Mouse (Mus musculus): ENCODE data around the gene Aldoart2.

The Aldoart2 gene

DNA sequence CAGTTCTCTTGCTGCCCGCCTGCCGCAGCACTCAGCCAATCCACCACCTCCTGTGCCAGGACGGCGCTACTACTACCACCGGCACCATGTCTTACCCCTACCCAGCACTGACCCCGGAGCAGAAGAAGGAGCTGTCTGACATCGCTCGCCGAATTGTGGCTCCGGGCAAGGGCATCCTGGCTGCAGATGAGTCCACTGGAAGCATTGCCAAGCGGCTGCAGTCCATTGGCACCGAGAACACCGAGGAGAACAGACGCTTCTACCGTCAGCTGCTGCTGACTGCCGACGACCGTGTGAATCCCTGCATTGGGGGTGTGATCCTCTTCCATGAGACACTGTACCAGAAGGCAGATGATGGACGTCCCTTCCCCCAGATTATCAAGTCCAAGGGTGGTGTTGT lies at the start of gene Aldoart2:
TSS of gene Aldoart2 (plus strand) at position 34 of the 400 bp plus-strand sequence.
- WGBS, result 95% methylated on average over 19 of the region's 19 CpGs

DNA sequence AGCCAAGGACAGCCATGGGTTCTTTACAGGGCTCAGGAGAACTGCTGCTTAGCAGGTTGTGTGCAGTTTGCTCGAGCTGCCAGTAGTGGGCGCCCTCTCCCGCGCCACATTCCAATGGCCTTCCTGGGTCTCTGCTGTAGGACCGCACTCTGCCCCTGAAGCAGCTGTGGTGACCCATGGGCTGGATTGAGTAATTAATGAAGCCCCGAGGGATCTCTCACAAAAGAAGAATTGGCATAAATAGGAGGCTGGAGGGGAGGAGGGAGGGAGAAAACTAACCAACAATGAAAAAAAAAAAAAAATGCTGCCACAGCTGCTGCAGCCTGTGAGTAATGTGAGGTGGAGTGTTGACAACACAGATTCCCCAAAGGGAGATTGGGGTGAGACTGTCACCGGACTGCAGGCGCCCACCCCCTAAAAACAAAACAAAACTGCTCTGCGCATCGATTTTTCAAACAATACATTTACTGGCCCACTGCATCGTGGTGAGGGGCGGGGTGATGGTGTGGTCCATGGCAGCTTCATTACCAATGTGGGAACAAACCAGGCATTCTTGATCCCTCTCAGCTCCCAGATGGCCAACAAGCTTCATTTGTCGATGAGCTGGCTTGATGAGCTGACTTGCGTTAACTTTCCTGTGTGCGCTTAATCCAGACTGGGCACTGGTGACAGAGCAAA lies 46.8 kb upstream of the Aldoart2 start:
- 36% methylated on average over 15 of the region's 15 CpGs for WGBS

GRCm38 (mm10) chr12:55526983-55527752 lies 37.9 kb upstream of the Aldoart2 start:
- 55% methylated on average over 15 of the region's 15 CpGs for WGBS

- WGBS, result 30% methylated on average over 14 of the region's 14 CpGs
Measured at GRCm38 (mm10) chr12:55536537-55537135, 28.4 kb upstream of the Aldoart2 start.

GRCm38 (mm10) chr12:55537742-55538141 lies 27.3 kb upstream of the Aldoart2 start:
- WGBS, result 59% methylated on average over 7 of the region's 7 CpGs

GRCm38 (mm10) chr12:55538328-55538971 lies 26.6 kb upstream of the Aldoart2 start:
- 90% methylated on average over 1 of the region's 1 CpGs for WGBS

DNA sequence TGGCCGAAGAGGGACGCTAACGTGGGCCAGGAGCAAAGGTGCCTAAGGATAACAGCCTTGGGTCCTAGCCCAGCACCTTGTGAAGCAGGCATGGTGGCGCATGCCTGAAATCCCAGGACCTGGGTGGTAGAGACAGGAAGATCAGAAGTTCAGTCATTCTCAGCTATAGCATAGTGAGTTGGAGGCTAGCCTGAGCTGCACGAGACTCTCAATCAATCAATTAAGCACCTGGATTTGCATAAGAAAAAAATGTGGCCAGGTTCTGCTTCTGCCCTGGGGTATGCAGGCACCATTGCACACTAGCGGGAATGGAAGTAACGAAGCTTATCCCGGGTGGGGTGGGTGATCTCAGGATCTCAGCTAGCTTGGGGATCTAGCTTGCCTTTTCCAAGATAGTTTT lies 25.9 kb upstream of the Aldoart2 start:
- 67% methylated on average over 8 of the region's 8 CpGs for WGBS

DNA sequence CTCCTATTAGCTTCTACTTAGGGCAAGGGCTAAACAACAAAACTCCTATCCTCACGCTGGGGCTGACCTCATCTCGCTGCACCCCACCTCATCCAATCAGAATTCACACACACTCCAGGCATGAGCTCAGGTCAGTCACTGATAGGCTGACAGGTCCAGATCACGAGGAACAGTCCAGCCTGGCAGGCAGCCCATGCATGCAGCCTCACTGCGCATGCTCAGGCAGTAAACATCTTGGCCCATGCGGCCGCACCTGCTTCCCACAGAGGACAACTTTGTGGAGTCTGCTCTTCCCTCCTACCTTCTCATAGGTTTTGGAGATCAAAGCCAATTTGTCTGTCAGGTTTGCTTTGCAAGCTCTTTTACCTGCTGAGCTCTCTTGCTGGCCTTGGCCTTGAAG lies 10.1 kb upstream of the Aldoart2 start:
- 86% methylated on average over 6 of the region's 6 CpGs for WGBS

GRCm38 (mm10) chr12:55557866-55558265 lies 7.2 kb upstream of the Aldoart2 start:
- WGBS, result 51% methylated on average over 6 of the region's 6 CpGs

GRCm38 (mm10) chr12:55559184-55559855 lies 5.7 kb upstream of the Aldoart2 start:
- WGBS, result 91% methylated on average over 12 of the region's 12 CpGs

DNA sequence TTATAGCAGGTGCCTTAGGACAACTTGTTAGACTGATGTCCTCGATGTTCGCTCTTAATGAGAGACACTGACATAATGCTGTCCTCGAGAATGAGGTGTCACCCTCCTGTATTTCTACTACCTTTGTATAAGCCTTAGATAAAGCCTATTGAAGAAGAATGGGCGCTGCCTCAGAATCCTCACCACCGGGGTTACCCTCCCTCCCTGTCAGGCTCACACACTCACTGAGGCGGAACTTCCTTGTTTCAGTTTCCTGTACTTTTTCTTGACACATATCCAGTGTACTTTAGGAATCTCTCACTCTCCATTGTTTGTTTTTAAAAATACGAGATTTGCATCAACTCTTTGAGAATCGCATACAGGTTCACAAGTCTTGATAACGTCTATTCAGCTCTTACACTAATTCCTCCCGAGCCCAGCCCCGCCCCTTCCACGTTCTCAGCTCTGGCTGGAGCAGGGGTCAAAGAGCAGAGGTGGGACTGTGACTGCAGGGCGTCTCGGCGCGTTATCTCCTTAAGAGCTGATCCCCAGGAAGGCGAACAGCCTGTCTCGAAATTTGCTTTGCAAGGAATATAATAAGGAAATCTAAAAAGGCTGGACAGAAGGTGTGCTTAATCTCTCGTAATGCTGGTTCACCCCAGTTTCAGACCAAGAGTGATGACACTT lies 4.9 kb upstream of the Aldoart2 start:
- 26% methylated on average over 19 of the region's 19 CpGs for WGBS

DNA sequence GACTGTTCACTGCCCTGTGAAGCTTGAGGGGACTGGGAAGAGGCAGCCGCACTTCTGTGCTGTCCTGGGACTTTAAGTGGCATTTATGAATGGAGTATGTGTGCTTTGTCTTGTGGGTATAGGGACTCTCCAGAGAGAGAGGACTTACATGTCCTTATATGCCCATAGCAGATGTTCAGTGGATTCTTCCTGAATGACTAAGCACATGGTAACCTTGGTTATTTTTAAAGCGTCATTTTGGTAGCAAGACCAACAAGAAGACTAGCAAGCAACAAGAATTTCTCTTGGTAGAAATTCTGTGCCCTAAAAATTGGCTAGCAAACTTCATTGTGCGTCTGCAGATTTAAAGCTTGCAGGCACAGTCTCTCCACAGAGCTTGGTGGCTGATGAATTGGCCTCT lies 1.3 kb upstream of the Aldoart2 start:
- 61% methylated on average over 3 of the region's 3 CpGs for WGBS

DNA sequence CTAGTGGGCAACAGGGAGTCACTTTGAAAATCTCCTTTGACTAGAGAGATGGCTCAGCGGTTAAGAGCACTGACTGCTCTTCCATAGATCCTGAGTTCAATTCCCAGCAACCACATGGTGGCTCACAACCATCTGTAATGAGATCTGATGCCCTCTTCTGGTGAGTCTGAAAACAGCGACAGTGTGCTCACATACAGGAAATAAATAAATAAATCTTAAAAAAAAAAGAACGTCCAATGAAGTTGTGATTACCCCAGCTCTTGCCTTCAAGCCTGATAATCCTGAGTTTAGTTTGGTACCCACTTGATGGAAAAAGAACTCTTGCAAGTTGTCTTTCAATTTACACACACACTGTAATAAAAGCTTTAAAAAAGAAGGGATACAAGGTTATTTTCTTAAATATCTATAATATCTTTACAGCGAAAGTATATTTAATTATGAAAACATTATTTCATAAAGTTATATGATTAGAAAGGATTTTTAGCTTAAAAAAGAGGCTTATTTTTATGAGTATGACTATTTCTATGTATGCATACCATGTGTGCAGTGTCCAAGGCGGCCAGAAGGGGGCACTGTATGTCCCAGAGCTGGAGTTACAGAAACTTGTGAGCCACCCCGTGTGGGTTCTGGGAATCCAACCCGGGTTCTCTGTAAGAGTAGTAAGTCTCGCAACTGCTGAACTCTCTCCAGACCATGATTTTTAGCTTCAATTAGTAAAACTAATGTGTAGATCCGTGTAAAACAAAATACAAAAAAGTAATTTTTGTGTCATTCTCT lies 664 bp upstream of the Aldoart2 start:
- WGBS, result 89% methylated on average over 9 of the region's 9 CpGs

DNA sequence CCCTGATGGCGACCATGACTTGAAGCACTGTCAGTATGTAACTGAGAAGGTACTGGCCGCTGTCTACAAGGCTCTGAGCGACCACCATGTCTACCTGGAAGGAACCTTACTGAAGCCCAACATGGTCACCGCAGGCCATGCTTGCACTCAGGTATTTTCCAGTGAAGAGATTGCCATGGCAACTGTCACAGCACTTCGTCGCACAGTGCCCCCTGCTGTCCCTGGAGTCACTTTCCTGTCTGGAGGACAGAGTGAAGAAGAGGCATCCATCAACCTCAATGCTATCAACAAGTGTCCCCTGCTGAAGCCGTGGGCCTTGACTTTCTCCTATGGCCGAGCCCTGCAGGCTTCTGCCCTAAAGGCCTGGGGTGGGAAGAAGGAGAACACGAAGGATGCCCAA lies 828 bp downstream of the Aldoart2 start:
- 84% methylated on average over 9 of the region's 9 CpGs for WGBS

DNA sequence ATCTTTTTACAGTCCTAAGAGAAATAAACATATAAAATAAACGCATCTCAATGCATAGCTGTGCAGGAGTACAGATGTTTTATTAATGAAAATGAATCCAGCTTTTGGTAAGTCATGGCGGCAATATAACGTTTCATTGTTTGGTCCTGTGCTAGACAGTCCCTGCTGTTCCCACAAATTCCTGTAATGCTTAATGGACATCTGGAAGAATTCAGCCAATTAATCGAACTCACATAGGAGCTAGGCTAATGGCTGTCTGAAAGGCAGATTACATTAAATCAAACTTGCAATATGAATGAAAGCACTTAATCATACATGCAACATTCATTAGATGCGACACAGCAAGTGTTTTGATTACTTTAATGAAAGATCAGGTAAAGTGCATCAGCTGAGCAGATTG lies 1.8 kb downstream of the Aldoart2 start:
- 73% methylated on average over 5 of the region's 5 CpGs for WGBS

- WGBS, result 86% methylated on average over 3 of the region's 3 CpGs
Measured at GRCm38 (mm10) chr12:55568466-55568865, 3.4 kb downstream of the Aldoart2 start.

DNA sequence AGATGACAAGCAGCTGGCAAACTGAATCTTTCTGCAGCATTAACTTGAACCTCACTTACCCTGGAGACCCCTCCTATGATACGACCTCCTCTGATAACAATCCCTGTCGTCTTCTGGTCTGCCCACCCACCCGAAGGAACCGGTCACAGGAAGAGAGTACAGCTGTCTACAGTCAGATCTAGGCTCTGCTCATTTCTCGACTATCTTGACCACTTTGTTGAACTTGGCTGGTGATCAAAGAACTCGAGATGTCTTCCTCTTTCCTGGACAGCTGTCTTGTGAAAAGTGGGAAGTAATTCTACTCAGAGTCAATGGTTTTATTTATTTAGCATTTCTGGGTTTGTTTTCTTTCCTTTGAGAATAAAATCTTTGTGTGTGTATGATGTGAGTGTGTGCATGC lies 4.6 kb downstream of the Aldoart2 start:
- 63% methylated on average over 6 of the region's 6 CpGs for WGBS

DNA sequence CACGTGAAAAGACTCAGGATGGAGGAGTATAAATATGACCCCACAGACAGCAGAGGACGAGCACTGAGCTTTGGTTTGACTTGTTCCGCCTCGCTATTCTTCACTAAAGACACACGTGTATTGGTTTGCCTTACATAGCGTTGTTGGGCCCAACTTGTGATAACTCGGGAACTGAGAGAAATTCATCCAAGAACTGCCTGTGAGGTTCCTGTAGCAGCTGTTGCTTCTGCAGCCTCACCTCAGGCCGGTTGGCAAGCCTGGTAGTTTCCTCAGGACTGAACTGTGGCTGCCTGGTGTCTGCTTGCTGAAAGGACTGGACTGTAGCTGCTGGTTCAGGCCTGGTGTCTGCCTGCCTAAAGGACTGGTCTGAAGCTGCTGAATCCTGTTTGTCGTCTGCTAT lies 5.6 kb downstream of the Aldoart2 start:
- 97% methylated on average over 9 of the region's 9 CpGs for WGBS

- 63% methylated on average over 11 of the region's 11 CpGs for WGBS
Measured at GRCm38 (mm10) chr12:55571181-55571580, 6.1 kb downstream of the Aldoart2 start.

GRCm38 (mm10) chr12:55571661-55572060 lies 6.6 kb downstream of the Aldoart2 start:
- 56% methylated on average over 10 of the region's 10 CpGs for WGBS

Measured in cerebral cortex, adult 2 months (tissue).